Mouse (Mus musculus) erythroblast, embryonic 14.5 days (primary cell): Measurements from ENCODE around the gene Gm3250.

Source experiments
- GATA1 ChIP-seq: IDR thresholded peaks from 2 replicates; pipeline ENCODE4 v1.6.1; 2012; ENCODE audit warnings: low read length, inconsistent platforms, mixed read lengths
- TAL1 ChIP-seq: IDR thresholded peaks from 3 replicates; pipeline ENCODE4 v1.6.1; 2012; ENCODE audit warnings: low read length, inconsistent platforms, mixed read lengths

DNA sequence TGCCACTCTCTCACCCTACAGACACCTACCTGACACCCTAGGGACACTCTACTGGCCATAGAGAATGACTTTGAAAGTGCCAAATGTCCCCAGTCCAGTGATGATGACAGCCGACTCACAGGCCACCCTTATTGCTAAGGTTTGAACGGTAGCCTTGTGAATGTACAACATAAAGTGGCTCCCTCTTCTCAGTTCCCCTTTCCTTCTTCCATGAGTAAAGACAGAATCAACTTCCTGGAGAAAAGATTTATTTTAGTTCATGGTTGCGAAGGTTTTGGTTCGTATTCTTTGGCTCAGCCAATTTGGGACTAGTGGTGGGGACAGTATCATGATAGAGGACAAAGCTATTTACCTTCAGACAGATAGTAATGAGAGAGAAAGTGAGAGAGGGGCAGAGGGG lies 43.4 kb downstream of the Gm3250 start:
- no peak for TF ChIP-seq GATA1
- no peak for TF ChIP-seq TAL1
